Mouse (Mus musculus): ENCODE measurements around the gene Dmac2.

The Dmac2 gene

DNA sequence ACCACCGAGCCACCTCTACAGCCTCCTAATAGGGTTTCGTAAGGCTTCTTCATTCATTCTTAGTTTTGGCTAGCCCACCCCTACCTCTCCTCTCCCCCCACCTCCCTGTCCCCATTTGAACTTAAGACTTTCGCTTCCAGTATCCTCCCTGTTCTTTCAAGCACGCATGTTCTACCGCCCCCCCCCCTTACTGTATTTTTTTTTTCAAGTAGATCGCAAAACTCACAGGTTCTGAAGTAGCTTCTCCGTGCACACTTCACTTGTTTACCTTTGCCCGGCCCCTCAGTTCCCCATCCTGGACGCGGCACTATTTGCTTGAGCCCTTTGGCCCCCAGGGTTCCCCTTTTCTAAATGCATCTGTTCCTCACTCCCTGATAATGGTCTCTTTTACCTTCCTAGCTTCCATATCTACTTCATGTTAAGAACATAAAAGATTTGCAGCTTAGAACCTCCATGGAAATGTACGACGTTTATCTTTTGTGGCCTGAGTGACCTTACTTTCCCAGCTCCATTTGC, 33.1 kb downstream of the Dmac2 start:
- no peak for DNase-seq (ENCODE audit: low spot score in 2 of 2)

GRCm38 (mm10) chr7:25655601-25656428, 36.6 kb downstream of the Dmac2 start:
- DNase-seq (ENCODE audit: low spot score in 2 of 2), result no peak

DNA sequence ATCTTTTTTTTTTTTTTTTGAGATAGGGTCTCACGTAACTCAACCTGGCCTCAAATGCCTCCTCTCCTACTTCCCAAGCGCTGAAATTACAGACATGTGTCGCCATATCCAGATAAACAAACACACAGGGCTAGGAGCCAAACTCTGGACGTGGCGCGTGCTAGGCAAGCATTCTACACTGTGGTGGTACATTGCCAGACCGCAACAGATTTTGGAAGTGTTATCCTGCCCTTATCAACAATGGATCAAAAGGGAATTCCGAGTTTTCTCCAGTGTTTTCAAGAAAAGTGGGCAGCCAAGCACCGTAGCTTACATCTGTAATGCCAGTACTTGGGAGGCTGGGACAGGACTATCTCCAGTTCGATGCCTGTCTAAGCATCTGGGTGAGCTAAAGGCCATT, 38.6 kb downstream of the Dmac2 start:
- DNase-seq (ENCODE audit: low spot score in 2 of 2), result no peak

DNA sequence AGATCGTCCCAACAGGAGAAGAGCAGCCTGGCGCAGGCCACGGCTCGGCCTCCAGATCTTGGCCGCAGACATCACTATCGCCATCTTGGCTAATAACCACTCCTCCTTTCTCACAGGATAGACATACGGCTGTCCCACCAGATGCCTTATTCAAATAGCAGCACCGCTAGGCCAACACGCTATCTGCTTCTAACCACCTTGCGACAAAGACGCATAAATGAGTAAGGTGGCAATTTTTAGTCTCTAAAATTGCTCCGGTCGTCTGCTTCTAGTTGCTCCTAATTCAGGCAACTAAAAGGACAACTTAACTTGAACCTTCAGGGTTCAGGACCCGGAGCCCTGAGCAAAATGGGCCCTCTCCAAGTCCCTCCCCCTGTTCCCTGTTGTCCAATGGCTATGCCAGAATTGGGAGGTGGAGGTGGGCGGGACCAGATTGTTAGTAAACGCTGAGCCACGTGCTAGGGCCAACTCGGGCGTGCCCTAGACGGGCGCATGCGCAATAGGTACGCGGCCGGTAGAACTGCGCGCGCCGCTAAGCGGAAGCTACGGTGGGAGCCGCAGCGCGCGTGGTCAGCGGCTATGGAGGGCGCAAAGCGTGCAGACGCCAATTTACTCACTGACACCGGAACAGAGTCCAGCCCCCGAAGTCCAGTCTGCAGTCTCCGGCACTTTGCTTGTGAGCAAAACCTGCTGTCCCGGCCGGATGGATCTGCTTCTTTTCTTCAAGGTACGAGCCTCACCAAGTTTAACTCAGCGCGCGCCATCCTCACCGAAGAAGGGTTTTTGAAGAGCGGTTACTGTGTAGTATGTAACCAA, 39.7 kb downstream of the Dmac2 start, which contains the start of the genes Bckdha and Exosc5:
Gene Bckdha (minus strand): TSS at position 325 of the 816 bp plus-strand sequence.
Gene Exosc5 (plus strand): TSS at position 508 of the 816 bp plus-strand sequence.
- DNase-seq (ENCODE audit: low spot score in 2 of 2), result peak; percentile 99

DNA sequence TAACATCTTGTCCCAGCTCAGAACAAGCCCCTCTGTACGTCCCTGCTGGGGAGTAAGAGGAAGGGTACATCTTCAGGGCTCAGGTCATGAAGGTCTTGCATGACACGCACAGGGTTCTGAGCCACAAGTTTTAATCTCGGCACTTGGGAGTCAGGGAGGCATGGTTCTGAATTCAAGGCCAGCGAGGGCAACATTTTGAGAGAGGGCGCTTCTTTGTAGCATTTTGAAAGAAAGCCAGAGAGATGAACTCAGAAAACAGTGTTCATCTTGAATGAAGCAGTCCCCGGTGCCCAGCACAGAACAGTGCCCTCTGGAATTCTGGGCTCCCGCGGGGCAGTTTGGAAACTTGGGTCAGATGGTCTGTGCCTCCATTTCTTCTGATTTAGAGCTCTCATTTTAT, 47.2 kb downstream of the Dmac2 start:
- no peak for DNase-seq (ENCODE audit: low spot score in 2 of 2)

- no peak for DNase-seq (ENCODE audit: low spot score in 2 of 2)
Measured at GRCm38 (mm10) chr7:25669158-25669557, 49.9 kb downstream of the Dmac2 start.

- DNase-seq (ENCODE audit: low spot score in 2 of 2), result no peak
Measured at GRCm38 (mm10) chr7:25669631-25670030, 50.4 kb downstream of the Dmac2 start.

GRCm38 (mm10) chr7:25670096-25670495, 50.9 kb downstream of the Dmac2 start:
- no peak for DNase-seq (ENCODE audit: low spot score in 2 of 2)

- no peak for DNase-seq (ENCODE audit: low spot score in 2 of 2)
Measured at GRCm38 (mm10) chr7:25671686-25672085, 52.5 kb downstream of the Dmac2 start.

DNA sequence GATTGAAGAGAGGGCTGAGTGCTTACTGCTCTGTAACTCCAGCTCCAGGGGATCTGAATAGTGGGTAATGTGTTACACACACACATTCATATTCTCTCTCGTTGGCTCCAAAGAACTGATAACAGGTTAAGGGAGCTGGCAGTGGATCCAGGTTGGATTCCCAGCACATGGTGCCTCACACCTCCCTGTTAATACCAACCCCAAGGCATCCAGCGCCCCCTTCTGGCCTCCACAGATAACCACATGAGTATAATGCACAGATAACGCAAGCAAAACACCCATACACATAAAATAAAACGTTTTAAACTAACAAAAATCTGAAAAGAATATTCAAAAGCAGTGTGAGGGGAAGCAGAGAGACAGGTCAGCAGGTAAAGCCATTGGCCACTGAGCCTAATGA, 53.2 kb downstream of the Dmac2 start:
- DNase-seq (ENCODE audit: low spot score in 2 of 2), result no peak

DNA sequence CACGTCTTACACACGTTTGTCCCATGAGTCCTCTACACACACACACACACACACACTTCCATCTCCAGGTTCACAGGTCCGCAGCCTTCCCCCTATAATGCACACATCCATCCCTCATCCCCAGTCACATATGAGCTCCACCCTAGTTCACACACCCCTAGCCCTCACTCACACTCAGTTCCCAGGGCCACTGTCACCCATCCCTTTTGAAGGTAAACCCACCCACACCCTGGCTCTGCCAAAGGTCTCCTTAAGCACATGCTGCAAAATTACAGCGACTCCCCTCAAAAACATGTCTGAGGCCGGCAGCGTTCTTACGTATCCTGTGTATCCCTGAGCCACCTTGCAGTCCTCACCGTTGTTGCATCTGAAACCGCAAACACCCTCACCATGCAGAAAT, 55.1 kb downstream of the Dmac2 start:
- DNase-seq (ENCODE audit: low spot score in 2 of 2), result no peak

GRCm38 (mm10) chr7:25674719-25675300, 55.6 kb downstream of the Dmac2 start, which contains the start of gene Tmem91:
Gene Tmem91 (minus strand): TSS chr7:25675166.
- DNase-seq (ENCODE audit: low spot score in 2 of 2), result no peak
